Mouse (Mus musculus) CD4-positive helper T cell, adult 2 months (primary cell): ENCODE data around the gene Slc22a28.
A peak's percentile ranks its signal among the peaks of the same experiment; 100 is the strongest.
"Not testable (repeated sequence)": the region's sequence is repeated elsewhere in the genome, so short reads cannot be mapped to it uniquely, and the experiment has no call there.

Source experiments
- DNase-seq: peaks from one replicate; pipeline ENCODE4 v3.0.0-alpha.2; 2012; ENCODE audit warnings: low read depth, missing footprints, low spot score

The Slc22a28 gene

GRCm38 (mm10) chr19:8131881-8132280 is at the start of gene Slc22a28:
Gene Slc22a28, minus strand, starts transcription at chr19:8131982.
- DNase-seq = not testable (repeated sequence)

GRCm38 (mm10) chr19:8148787-8149523 is 17.2 kb upstream of the Slc22a28 start:
- DNase-seq = no peak

DNA sequence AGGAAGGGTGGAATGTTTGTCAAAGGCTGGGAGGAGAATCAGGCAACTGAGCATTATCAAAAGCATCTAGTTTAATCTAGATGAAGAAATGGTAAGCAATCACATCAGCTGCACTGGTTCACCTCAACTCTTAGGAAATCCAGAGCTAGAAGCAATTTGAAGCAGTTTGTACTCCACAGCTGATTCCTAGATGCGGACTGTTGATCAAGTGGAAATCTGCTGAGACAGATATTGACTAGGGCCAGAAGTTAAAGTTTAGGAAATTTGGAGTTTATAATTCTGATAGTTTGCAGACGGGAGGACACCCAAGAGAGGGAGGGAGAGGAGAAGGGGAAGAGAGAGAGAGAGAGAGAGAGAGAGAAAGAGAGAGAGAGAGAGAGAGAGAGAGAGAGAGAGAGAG is 10.9 kb upstream of the Slc22a28 start:
- DNase-seq = not testable (repeated sequence)

- DNase-seq = not testable (repeated sequence)
Measured at GRCm38 (mm10) chr19:8134127-8134841, 2.5 kb upstream of the Slc22a28 start.

DNA sequence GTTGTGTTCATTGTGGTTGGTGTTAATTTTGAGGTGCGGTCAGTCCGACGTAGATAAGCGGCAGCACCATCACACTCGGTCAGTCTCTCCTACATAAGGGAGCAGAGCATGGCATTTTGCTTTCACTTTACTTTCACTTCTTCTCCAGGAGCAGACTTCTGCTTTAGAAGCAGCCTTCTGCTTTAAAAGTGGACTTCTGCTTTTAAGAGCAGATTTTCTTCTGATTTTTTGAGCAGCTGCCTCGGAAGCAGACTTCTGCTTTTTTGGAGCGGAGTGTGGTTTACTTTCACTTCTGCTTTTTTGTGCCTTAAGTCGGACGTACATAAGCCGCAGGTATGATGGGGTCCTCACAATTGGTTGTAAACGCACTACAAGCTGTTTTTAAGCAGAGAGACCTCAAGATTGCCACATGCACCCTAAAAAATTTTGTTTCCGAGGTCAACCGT is 111.9 kb downstream of the Slc22a28 start:
- peak; percentile 64 for DNase-seq

- DNase-seq = peak; percentile 69
Measured at GRCm38 (mm10) chr19:8019329-8019851, 112.4 kb downstream of the Slc22a28 start.

DNA sequence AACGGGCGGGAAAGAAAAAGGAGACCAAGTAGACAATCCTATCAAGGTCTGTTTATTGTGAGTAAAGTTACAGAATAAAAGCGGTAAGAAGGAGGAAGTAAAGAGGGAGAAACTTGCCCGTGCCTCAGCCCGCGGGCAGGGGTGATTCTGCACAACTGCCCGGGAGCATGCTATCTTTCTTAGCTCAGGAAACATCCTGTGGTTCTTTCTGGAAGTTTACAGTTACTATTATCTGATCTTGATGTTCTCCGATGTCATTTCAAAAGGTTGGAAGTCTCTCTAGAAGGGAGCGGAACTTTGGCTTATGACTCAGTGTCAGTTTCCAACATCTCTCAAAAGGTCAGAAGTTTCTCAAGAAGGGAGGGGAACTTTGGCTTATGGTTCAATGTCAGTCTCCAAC is 113.2 kb downstream of the Slc22a28 start:
- DNase-seq = not testable (repeated sequence)
